Mouse (Mus musculus) liver, embryonic 12.5 days (tissue): ENCODE results near the gene Stox2. TPM values are rescaled to one million over a fixed set of nuclear protein-coding genes. Genes with fewer than 3 reads are reported as not detected.

ENCODE experiments used
- ATAC-seq: fragments of 200-750 bp; cut with Nextera tagmentation; 2 replicates; pipeline ENCODE4 v1.8.0; 2017; ENCODE audit warnings: moderate number of reproducible peaks, mild to moderate bottlenecking, moderate library complexity
- H3K27ac ChIP-seq: fragments of 300-500 bp; sonication (generic); 2 replicates; pipeline ENCODE4 v1.5.1; 2016; ENCODE audit warnings: mild to moderate bottlenecking
- H3K27me3 ChIP-seq: fragments of 300-500 bp; sonication (generic); replicated peaks from 2 replicates; pipeline ENCODE4 v1.6.1; 2016; ENCODE audit warnings: mild to moderate bottlenecking, moderate library complexity
- H3K36me3 ChIP-seq: fragments of 300-500 bp; sonication (generic); 2 replicates; pipeline ENCODE4 v1.6.1; 2016; ENCODE audit warnings: mild to moderate bottlenecking, moderate library complexity
- H3K4me1 ChIP-seq: fragments of 300-500 bp; sonication (generic); 2 replicates; pipeline ENCODE4 v1.6.1; 2016
- H3K4me2 ChIP-seq: fragments of 300-500 bp; sonication (generic); 2 replicates; pipeline ENCODE4 v1.6.1; 2016; ENCODE audit warnings: mild to moderate bottlenecking, moderate library complexity
- H3K4me3 ChIP-seq: fragments of 300-500 bp; sonication (generic); 2 replicates; pipeline ENCODE4 v1.5.1; 2016; ENCODE audit warnings: mild to moderate bottlenecking, moderate library complexity
- H3K9ac ChIP-seq: fragments of 300-500 bp; sonication (generic); 2 replicates; pipeline ENCODE4 v1.6.1; 2016; ENCODE audit warnings: mild to moderate bottlenecking, moderate library complexity
- H3K9me3 ChIP-seq: fragments of 300-500 bp; sonication (generic); replicated peaks from 2 replicates; pipeline ENCODE4 v1.6.1; 2016; ENCODE audit warnings: mild to moderate bottlenecking, moderate library complexity
- WGBS: fragments of 180-500 bp; shearing (Covaris S2); methylation state at CpG from one replicate; pipeline ENCODE4 v1.1.7; 2016; ENCODE audit not compliant: insufficient replicate concordance; 5-methylcytosine and 5-hydroxymethylcytosine counted together
- polyA plus RNA-seq: library from polyadenylated mRNA; unstranded; fragments of >200 nt; fragmentation: Nextera tagmentation; extraction: Ambion mirVana; gene quantifications from 2 replicates; pipeline ENCODE4 v1.2.1, GENCODE M21; 2016

Stox2 gene
- polyA plus RNA-seq, 1 experiment from 2014 or later = 0.89 TPM

DNA sequence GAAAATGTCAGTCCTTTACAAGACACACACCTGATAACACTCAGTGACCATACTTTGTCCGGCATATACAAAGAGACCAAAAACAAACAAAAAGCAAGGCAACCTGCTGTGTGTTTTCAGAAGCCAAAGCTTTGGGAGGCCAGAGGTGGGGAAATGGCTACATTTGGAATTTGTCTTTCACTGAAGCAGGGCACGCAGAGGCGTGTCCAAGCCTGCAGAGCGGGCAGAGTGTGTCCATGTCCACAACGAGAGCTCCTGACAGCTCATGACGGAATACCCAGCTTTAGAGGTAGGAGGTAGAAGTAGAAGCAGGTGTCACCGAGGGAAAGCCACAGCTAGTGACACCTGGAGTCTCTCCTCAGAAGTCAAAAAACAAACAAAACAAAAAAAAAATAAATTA, 53.2 kb downstream of the Stox2 start:
- WGBS = 61% methylated on average over 7 of the region's 7 CpGs
- H3K36me3 ChIP-seq = no peaks in the 10 kb centered on the region
- no peak overlapping the region for H3K4me2 ChIP-seq
- H3K27ac ChIP-seq = no peak overlapping the region
- no peak overlapping the region for H3K4me3 ChIP-seq
- ATAC-seq = no peak
- no peak overlapping the region for H3K9ac ChIP-seq
- no peaks in the 10 kb centered on the region for H3K27me3 ChIP-seq
- peaks cover 5% of the 10 kb centered on the region; the same call in 1 of the 2 replicates for H3K9me3 ChIP-seq
- no peaks in the 10 kb centered on the region for H3K4me1 ChIP-seq

GRCm38 (mm10) chr8:47392290-47392689, 53.9 kb downstream of the Stox2 start:
- Histone ChIP-seq H3K9ac (no peak overlapping the region), H3K27ac (no peak overlapping the region), H3K9me3 (peaks cover 5% of the 10 kb centered on the region; the same call in 1 of the 2 replicates), H3K4me1 (no peaks in the 10 kb centered on the region), H3K4me3 (no peak overlapping the region), H3K27me3 (no peaks in the 10 kb centered on the region), H3K4me2 (no peak overlapping the region), H3K36me3 (no peaks in the 10 kb centered on the region)
- ATAC-seq = no peak
- WGBS = 79% methylated on average over 18 of the region's 18 CpGs

GRCm38 (mm10) chr8:47391844-47392243, 54.3 kb downstream of the Stox2 start:
- H3K27ac ChIP-seq = no peak overlapping the region
- no peak overlapping the region for H3K4me3 ChIP-seq
- no peak for ATAC-seq
- no peaks in the 10 kb centered on the region for H3K27me3 ChIP-seq
- H3K36me3 ChIP-seq = no peaks in the 10 kb centered on the region
- 82% methylated on average over 10 of the region's 10 CpGs for WGBS
- H3K4me2 ChIP-seq = no peak overlapping the region
- no peaks in the 10 kb centered on the region for H3K4me1 ChIP-seq
- no peak overlapping the region for H3K9ac ChIP-seq
- H3K9me3 ChIP-seq = peaks cover 5% of the 10 kb centered on the region; the same call in 1 of the 2 replicates

GRCm38 (mm10) chr8:47389430-47389829, 56.7 kb downstream of the Stox2 start:
- Histone ChIP-seq H3K9ac (no peak overlapping the region), H3K27ac (no peak overlapping the region), H3K36me3 (no peaks in the 10 kb centered on the region), H3K9me3 (peaks cover 5% of the 10 kb centered on the region; the same call in 1 of the 2 replicates), H3K27me3 (no peaks in the 10 kb centered on the region), H3K4me2 (no peak overlapping the region), H3K4me3 (no peak overlapping the region), H3K4me1 (no peaks in the 10 kb centered on the region)
- 61% methylated on average over 3 of the region's 3 CpGs for WGBS
- no peak for ATAC-seq

DNA sequence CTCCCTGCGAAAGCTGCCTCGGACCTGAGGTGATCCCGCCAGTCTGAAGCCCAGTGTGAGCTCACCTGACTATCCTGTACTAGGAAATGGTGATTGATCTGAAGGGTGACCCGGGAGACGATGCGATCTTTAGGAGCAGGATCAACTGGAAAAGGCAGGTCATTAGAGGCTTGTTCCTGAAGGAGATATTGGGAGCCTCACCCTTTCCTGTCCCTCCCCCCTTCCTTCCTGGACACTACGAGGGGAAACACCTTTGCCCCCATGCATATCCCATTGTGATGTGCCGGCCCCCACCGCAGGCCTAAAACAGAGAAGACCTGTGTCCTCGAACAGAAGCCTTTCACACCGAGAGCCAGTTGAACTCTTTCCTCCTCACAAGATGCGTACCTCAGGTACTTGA, 58.0 kb downstream of the Stox2 start:
- 60% methylated on average over 12 of the region's 12 CpGs for WGBS
- Histone ChIP-seq H3K4me3 (no peak overlapping the region), H3K36me3 (no peaks in the 10 kb centered on the region), H3K4me2 (no peak overlapping the region), H3K9me3 (peaks cover 5% of the 10 kb centered on the region; the same call in 1 of the 2 replicates), H3K27ac (no peak overlapping the region), H3K4me1 (no peaks in the 10 kb centered on the region), H3K9ac (no peak overlapping the region), H3K27me3 (no peaks in the 10 kb centered on the region)
- ATAC-seq = no peak

DNA sequence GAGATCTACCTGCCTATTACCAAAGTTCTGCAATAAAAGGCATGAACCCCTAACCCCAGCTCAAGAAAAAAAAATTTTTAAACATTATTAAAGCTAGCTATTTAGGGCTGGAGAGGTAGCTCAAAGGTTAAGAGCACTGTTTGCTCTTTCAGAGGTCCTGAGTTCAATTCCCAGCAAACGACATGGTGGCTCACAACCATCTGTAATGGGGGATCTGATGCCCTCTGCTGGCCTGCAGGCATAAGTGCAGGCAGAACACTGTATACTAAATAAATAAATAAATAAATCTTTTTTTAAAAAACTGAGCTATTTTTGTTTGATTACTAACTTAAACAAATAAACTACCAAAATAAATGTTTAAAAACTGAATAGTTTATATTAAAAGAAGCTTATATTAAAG, 60.4 kb downstream of the Stox2 start:
- WGBS = 51% methylated on average over 1 of the region's 1 CpGs
- Histone ChIP-seq H3K4me3 (no peak overlapping the region), H3K27me3 (no peaks in the 10 kb centered on the region), H3K4me2 (no peak overlapping the region), H3K9me3 (peaks cover 4% of the 10 kb centered on the region; the same call in 1 of the 2 replicates), H3K4me1 (no peaks in the 10 kb centered on the region), H3K9ac (no peak overlapping the region), H3K36me3 (no peaks in the 10 kb centered on the region), H3K27ac (no peak overlapping the region)
- no peak for ATAC-seq

- Histone ChIP-seq H3K27ac (no peak overlapping the region), H3K4me2 (no peak overlapping the region), H3K36me3 (no peaks in the 10 kb centered on the region), H3K4me3 (no peak overlapping the region), H3K9ac (no peak overlapping the region), H3K4me1 (no peaks in the 10 kb centered on the region), H3K27me3 (no peaks in the 10 kb centered on the region), H3K9me3 (no peaks in the 10 kb centered on the region)
- WGBS = 86% methylated on average over 5 of the region's 5 CpGs
- no peak for ATAC-seq
Measured at GRCm38 (mm10) chr8:47384151-47384550, 62.0 kb downstream of the Stox2 start.

- Histone ChIP-seq H3K27me3 (no peaks in the 10 kb centered on the region), H3K27ac (no peak overlapping the region), H3K4me2 (no peak overlapping the region), H3K4me3 (no peak overlapping the region), H3K36me3 (no peaks in the 10 kb centered on the region), H3K9ac (no peak overlapping the region), H3K9me3 (no peaks in the 10 kb centered on the region), H3K4me1 (no peaks in the 10 kb centered on the region)
- ATAC-seq = no peak
- WGBS = 69% methylated on average over 9 of the region's 9 CpGs
Measured at GRCm38 (mm10) chr8:47383632-47384031, 62.5 kb downstream of the Stox2 start.

DNA sequence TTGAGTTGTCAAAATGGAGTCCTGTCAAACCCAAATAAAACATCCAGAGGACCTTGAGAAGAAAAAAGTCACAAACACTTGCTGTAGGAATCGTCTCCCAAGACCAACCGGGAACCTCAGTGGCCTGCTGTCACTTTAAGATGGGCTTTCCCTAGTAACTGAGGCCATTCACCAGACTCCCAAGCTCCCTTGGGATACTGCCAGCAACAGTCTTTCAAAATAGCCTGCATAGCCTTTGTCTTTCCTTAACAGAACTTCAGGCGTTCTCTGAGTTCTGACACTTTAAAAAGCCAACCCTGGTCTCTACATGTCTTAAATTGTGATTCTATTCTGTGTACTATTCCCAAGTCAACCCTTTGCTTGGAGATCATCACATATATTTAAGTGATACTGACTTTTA, 64.9 kb downstream of the Stox2 start:
- Histone ChIP-seq H3K4me2 (no peak overlapping the region), H3K36me3 (no peaks in the 10 kb centered on the region), H3K27ac (no peak overlapping the region), H3K27me3 (no peaks in the 10 kb centered on the region), H3K4me3 (no peak overlapping the region), H3K9ac (no peak overlapping the region), H3K9me3 (no peaks in the 10 kb centered on the region), H3K4me1 (no peaks in the 10 kb centered on the region)
- ATAC-seq = no peak
- 68% methylated on average over 3 of the region's 3 CpGs for WGBS

DNA sequence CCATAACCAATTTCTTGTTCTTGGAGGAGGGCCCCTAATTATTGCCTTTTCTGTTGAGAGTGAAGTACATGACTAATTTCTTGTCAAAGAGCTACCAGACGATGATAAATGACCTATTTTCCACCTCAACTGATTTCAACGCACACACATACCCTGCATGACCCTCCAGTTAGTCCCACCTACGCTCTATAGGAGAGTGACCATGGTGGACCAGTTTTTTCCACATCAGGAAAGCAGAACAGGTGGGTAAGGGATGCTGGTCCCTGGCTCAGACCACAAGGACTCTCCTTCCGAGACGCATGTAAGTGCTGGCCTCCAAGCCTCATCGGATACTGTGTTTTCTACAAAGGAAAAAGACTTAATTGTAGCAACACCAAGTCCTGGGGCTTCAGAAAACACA, 65.4 kb downstream of the Stox2 start:
- H3K36me3 ChIP-seq = no peaks in the 10 kb centered on the region
- no peak for ATAC-seq
- H3K4me3 ChIP-seq = no peak overlapping the region
- no peaks in the 10 kb centered on the region for H3K4me1 ChIP-seq
- no peaks in the 10 kb centered on the region for H3K27me3 ChIP-seq
- H3K27ac ChIP-seq = no peak overlapping the region
- WGBS = 64% methylated on average over 6 of the region's 6 CpGs
- H3K4me2 ChIP-seq = no peak overlapping the region
- H3K9ac ChIP-seq = no peak overlapping the region
- no peaks in the 10 kb centered on the region for H3K9me3 ChIP-seq

DNA sequence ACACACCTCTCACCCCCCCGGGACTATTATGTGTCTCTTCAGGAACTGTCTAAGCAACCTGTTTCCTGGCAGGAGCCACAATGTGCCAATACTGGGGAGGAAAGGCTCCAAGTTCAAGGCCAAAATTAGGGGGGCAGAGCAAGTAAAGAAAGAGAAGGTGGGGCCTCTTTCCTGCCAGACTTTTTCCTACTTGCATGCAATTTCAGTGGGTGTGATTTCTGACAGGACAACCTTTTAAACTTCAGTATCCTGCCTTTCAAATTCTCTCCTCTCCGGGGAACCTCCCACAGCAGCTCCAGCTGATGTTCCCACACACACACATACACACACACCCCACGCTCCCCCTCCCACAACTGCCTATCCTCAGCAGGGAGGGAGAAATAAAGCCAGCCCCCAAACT, 66.1 kb downstream of the Stox2 start:
- Histone ChIP-seq H3K9ac (no peak overlapping the region), H3K27me3 (no peaks in the 10 kb centered on the region), H3K4me3 (no peak overlapping the region), H3K4me1 (no peaks in the 10 kb centered on the region), H3K36me3 (no peaks in the 10 kb centered on the region), H3K27ac (no peak overlapping the region), H3K4me2 (no peak overlapping the region), H3K9me3 (no peaks in the 10 kb centered on the region)
- no peak for ATAC-seq
- 48% methylated on average over 3 of the region's 3 CpGs for WGBS

DNA sequence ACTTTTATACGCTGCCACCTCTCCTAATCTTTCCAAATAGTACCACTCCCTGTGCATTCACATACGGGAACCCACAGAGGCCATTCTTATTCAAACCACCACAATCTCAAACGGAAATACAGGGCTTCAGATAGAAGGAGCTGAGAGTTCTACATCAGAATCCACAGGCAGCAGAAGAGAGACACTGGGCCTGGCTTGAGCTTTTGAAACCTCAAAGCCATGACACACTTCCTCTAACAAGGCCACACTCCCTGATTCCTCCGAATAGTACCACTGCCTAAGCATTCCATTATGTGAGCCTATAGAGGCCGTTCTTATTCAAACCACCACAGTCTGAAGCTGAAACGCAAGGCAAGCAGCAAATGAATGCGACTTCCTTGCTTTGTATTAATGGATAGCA, 69.5 kb downstream of the Stox2 start:
- no peak for ATAC-seq
- H3K9me3 ChIP-seq = no peaks in the 10 kb centered on the region
- 79% methylated on average over 7 of the region's 7 CpGs for WGBS

GRCm38 (mm10) chr8:47373757-47374156, 72.4 kb downstream of the Stox2 start:
- Histone ChIP-seq H3K4me3 (no peak overlapping the region), H3K9ac (no peak overlapping the region), H3K4me2 (no peak overlapping the region), H3K9me3 (no peaks in the 10 kb centered on the region), H3K4me1 (no peaks in the 10 kb centered on the region), H3K36me3 (no peaks in the 10 kb centered on the region), H3K27me3 (no peaks in the 10 kb centered on the region), H3K27ac (no peak overlapping the region)
- ATAC-seq = no peak
- 43% methylated on average over 7 of the region's 7 CpGs for WGBS

More for the DNA sequence above, 69.5 kb downstream of the Stox2 start:
- Histone ChIP-seq H3K4me2 (no peak overlapping the region), H3K27me3 (no peaks in the 10 kb centered on the region), H3K4me3 (no peak overlapping the region), H3K27ac (no peak overlapping the region), H3K9ac (no peak overlapping the region), H3K4me1 (no peaks in the 10 kb centered on the region), H3K36me3 (no peaks in the 10 kb centered on the region)
